Mouse (Mus musculus): ENCODE data around the gene Rnf187. TPM values are rescaled to one million over a fixed set of nuclear protein-coding genes. Genes with fewer than 3 reads are reported as not detected.
A peak's percentile ranks its signal among the peaks of the same experiment; 100 is the strongest.

The Rnf187 gene
- 10 to 100 TPM in 17 of 26 experiments, 1 to 10 TPM in 9; 2.9 to 35.0 (median 14.9) TPM for total RNA-seq (2018; cell fraction: chromatin; rRNA removed)
- total RNA-seq (2018; cell fraction: cytosol; rRNA removed), result 100 to 1,000 TPM in 13 of 26 experiments, 10 to 100 TPM in 13; 69.7 to 129 (median 99.3) TPM
- total RNA-seq (2018; cell fraction: nucleus; rRNA removed), result 10 to 100 TPM; 18.7 to 68.4 (median 36.7) TPM
- polyA plus RNA-seq (2018), result 45.0 to 110 TPM (median 97.1 TPM) in 3 replicates

- WGBS (ENCODE audit: missing documents), result under 1% methylated on average over 68 of the region's 95 CpGs
- Histone ChIP-seq H3K4me3 (ENCODE audit: inconsistent target) (peak within 1 kb of the TSS; percentile 76), H3K79me2 (ENCODE audit: inconsistent target) (peaks cover 13% of the 10 kb centered on the region; the same call in 1 of the 2 replicates), H3K27ac (no peak within 1 kb of the TSS), H3K36me3 (ENCODE audit: inconsistent target) (peaks cover 29% of the 10 kb centered on the region)
Observed at GRCm38 (mm10) chr11:58938322-58939087, at the start of gene Rnf187. Rnf187 (minus strand) TSS chr11:58938916.

- Histone ChIP-seq H3K4me3 (ENCODE audit: inconsistent target) (no peak overlapping the region), H3K36me3 (ENCODE audit: inconsistent target) (peaks cover 61% of the 10 kb centered on the region), H3K27ac (no peak overlapping the region), H3K79me2 (ENCODE audit: inconsistent target) (peaks cover 34% of the 10 kb centered on the region)
- WGBS (ENCODE audit: missing documents), result 93% methylated on average over 3 of the region's 3 CpGs
Observed at GRCm38 (mm10) chr11:58985299-58985917, 46.7 kb upstream of the Rnf187 start.

DNA sequence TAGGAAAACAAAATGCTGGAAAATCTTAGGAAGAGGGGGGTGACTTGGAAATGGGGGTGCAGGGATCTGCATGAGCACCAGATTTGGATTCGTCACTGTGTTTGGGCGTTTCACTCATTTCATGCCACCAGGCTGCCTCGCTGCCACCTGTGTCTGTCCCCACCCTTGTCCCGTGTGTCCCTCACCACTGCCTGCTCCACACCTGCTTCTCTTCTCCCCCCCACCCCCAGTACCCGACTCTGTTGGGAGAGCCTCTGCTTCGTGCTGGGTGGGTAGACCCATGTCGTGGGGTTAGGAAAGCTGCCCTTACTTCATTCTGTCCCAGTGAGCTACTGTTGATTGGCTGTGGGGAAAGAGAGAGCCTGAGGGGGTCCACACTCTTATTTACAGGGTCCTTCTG lies 45.9 kb upstream of the Rnf187 start:
- peaks cover 41% of the 10 kb centered on the region for H3K79me2 ChIP-seq (ENCODE audit: inconsistent target)
- H3K36me3 ChIP-seq (ENCODE audit: inconsistent target), result peaks cover 57% of the 10 kb centered on the region
- no peak overlapping the region for H3K27ac ChIP-seq
- WGBS (ENCODE audit: missing documents), result 91% methylated on average over 7 of the region's 7 CpGs
- H3K4me3 ChIP-seq (ENCODE audit: inconsistent target), result no peak overlapping the region

- Histone ChIP-seq H3K36me3 (ENCODE audit: inconsistent target) (peaks cover 49% of the 10 kb centered on the region), H3K79me2 (ENCODE audit: inconsistent target) (peaks cover 50% of the 10 kb centered on the region), H3K27ac (no peak overlapping the region), H3K4me3 (ENCODE audit: inconsistent target) (no peak overlapping the region)
- WGBS (ENCODE audit: missing documents), result 93% methylated on average over 6 of the region's 6 CpGs
Observed at GRCm38 (mm10) chr11:58983691-58984341, 45.1 kb upstream of the Rnf187 start.

GRCm38 (mm10) chr11:58982471-58983097 lies 43.9 kb upstream of the Rnf187 start:
- 39% methylated on average over 18 of the region's 18 CpGs for WGBS (ENCODE audit: missing documents)
- H3K4me3 ChIP-seq (ENCODE audit: inconsistent target), result no peak overlapping the region
- peaks cover 38% of the 10 kb centered on the region for H3K36me3 ChIP-seq (ENCODE audit: inconsistent target)
- H3K27ac ChIP-seq, result peak overlapping the region; percentile 36
- H3K79me2 ChIP-seq (ENCODE audit: inconsistent target), result peaks cover 62% of the 10 kb centered on the region

- Histone ChIP-seq H3K4me3 (ENCODE audit: inconsistent target) (no peak overlapping the region), H3K36me3 (ENCODE audit: inconsistent target) (peaks cover 30% of the 10 kb centered on the region), H3K27ac (peak overlapping the region; percentile 36), H3K79me2 (ENCODE audit: inconsistent target) (peaks cover 69% of the 10 kb centered on the region)
- 22% methylated on average over 14 of the region's 14 CpGs for WGBS (ENCODE audit: missing documents)
Observed at GRCm38 (mm10) chr11:58981541-58982447, 43.1 kb upstream of the Rnf187 start.

GRCm38 (mm10) chr11:58980381-58980990 lies 41.8 kb upstream of the Rnf187 start:
- H3K79me2 ChIP-seq (ENCODE audit: inconsistent target), result peaks cover 82% of the 10 kb centered on the region
- 80% methylated on average over 5 of the region's 5 CpGs for WGBS (ENCODE audit: missing documents)
- peak overlapping the region; percentile 64 for H3K27ac ChIP-seq
- peaks cover 19% of the 10 kb centered on the region; the same call in 1 of the 2 replicates for H3K36me3 ChIP-seq (ENCODE audit: inconsistent target)
- H3K4me3 ChIP-seq (ENCODE audit: inconsistent target), result 0 out of 2 replicates have a peak overlapping the region, but pooled peaks have one; percentile 99

DNA sequence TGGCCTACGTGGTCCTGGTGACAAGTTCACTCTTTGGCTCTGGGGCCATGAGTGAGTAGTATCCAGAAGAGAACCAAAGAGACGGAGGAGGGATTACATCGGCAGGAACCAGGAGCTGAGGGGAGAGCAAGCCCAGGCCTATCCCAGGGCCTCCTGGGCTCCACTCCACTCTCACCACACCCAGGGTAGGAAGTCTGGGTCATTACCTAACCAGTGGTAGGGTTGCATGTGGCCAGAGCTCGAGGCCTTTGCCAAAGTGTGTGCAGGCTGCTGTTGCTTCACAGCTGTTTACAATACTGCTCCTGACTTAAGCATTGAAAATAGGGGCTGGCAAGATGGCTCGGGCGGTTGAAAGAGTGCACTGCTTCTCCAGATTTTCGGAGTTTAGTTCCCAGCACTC lies 40.9 kb upstream of the Rnf187 start:
- H3K4me3 ChIP-seq (ENCODE audit: inconsistent target), result peak overlapping the region; percentile 99
- 31% methylated on average over 7 of the region's 7 CpGs for WGBS (ENCODE audit: missing documents)
- H3K27ac ChIP-seq, result peak overlapping the region; percentile 64
- H3K79me2 ChIP-seq (ENCODE audit: inconsistent target), result peaks cover 83% of the 10 kb centered on the region
- peaks cover 11% of the 10 kb centered on the region; the same call in 1 of the 2 replicates for H3K36me3 ChIP-seq (ENCODE audit: inconsistent target)

DNA sequence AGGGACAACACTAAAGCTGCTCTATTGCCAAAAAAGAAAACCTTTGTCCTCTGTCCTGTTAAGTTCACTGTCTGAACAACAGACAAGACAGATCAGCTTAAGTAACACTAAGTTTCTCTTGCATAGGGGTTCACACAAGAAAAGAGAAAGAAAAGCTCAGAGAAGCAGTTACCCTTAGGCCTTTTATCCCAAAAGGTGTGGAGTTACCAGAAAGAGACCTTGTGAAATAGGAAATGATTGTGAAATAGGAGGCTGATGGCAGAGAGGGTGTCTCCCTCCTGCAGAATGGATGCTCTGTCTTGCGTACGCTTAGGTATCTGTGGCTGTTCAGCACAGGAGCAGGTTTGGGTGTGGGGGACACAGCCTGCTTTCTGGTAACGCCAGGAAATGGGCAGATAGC lies 40.5 kb upstream of the Rnf187 start:
- H3K27ac ChIP-seq, result peak overlapping the region; percentile 64
- WGBS (ENCODE audit: missing documents), result 8% methylated on average over 3 of the region's 3 CpGs
- H3K36me3 ChIP-seq (ENCODE audit: inconsistent target), result peaks cover 6% of the 10 kb centered on the region; the same call in 1 of the 2 replicates
- H3K79me2 ChIP-seq (ENCODE audit: inconsistent target), result peaks cover 83% of the 10 kb centered on the region
- peak overlapping the region; percentile 99 for H3K4me3 ChIP-seq (ENCODE audit: inconsistent target)

DNA sequence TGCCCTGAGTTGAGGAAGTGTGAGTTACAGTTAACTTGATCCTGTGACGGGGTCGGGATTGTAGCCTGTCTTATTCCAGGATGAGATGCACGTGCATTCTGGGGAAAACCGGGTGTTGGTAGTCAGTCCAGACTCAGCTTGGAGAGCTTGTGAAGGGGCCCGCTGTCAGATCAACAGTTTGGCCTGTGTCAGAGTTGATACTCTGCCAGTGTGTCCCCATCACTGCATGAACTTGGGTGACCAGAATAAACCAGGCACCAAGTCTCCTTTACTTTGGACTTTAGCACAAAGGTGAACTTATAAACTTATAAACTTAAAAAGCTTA lies 40.0 kb upstream of the Rnf187 start:
- WGBS (ENCODE audit: missing documents), result 1% methylated on average over 5 of the region's 5 CpGs
- H3K79me2 ChIP-seq (ENCODE audit: inconsistent target), result peaks cover 83% of the 10 kb centered on the region
- H3K27ac ChIP-seq, result peak overlapping the region; percentile 64
- peaks cover 1% of the 10 kb centered on the region; the same call in 1 of the 2 replicates for H3K36me3 ChIP-seq (ENCODE audit: inconsistent target)
- peak overlapping the region; percentile 99 for H3K4me3 ChIP-seq (ENCODE audit: inconsistent target)

- Histone ChIP-seq H3K79me2 (ENCODE audit: inconsistent target) (peaks cover 86% of the 10 kb centered on the region), H3K4me3 (ENCODE audit: inconsistent target) (peak within 1 kb of the TSS; percentile 99), H3K27ac (peak within 1 kb of the TSS; percentile 72), H3K36me3 (ENCODE audit: inconsistent target) (no peaks in the 10 kb centered on the region)
- under 1% methylated on average over 55 of the region's 64 CpGs for WGBS (ENCODE audit: missing documents)
Observed at GRCm38 (mm10) chr11:58978027-58978705, 39.5 kb upstream of the Rnf187 start, which contains the start of gene Trim11. Trim11 (plus strand) TSS chr11:58978093.

DNA sequence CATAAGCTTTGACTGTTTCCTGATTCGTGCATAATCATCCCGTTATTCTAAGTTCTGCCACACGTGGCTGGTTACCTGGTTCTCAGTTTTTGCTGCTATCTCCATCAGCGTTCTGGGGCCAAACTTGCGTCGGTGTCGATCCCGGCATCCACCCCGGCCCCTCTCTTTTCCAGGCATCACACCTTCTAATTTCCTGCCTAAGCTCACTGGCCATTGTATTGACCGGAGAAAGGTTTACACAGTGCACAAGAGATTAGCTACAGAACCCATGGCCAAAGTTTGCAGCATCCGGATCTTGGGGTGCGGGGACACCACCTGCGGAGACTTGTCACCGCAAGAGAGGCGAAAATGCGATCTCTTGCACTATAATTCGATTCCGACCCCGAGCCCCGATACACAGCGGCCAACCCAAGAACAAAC lies 38.9 kb upstream of the Rnf187 start:
- Histone ChIP-seq H3K79me2 (ENCODE audit: inconsistent target) (peaks cover 92% of the 10 kb centered on the region), H3K36me3 (ENCODE audit: inconsistent target) (no peaks in the 10 kb centered on the region), H3K27ac (peak overlapping the region; percentile 72), H3K4me3 (ENCODE audit: inconsistent target) (peak overlapping the region; percentile 99)
- under 1% methylated on average over 21 of the region's 21 CpGs for WGBS (ENCODE audit: missing documents)

Data from macrophage (primary cell).